Mouse (Mus musculus) forebrain, embryonic 10.5 days (tissue): Measurements from ENCODE around the gene Stxbp5l. TPM values are rescaled to one million over a fixed set of nuclear protein-coding genes. Genes with fewer than 3 reads are reported as not detected.
"Not testable (repeated sequence)": the region's sequence is repeated elsewhere in the genome, so short reads cannot be mapped to it uniquely, and the experiment has no call there.

Experiments
- DNase-seq: peaks from one replicate; pipeline ENCODE4 v3.0.0-alpha.2; 2017; ENCODE audit warnings: low spot score; ENCODE audit errors: extremely low spot score
- H3K27ac ChIP-seq: fragments of 300-500 bp; sonication (generic); 2 replicates; pipeline ENCODE4 v1.5.1; 2016; ENCODE audit warnings: mild to moderate bottlenecking
- H3K27me3 ChIP-seq: fragments of 300-500 bp; sonication (generic); 2 replicates; pipeline ENCODE4 v1.6.1; 2016; ENCODE audit warnings: mild to moderate bottlenecking; ENCODE audit not compliant: poor library complexity, severe bottlenecking
- H3K36me3 ChIP-seq: fragments of 300-500 bp; sonication (generic); replicated peaks from 2 replicates; pipeline ENCODE4 v1.6.1; 2016; ENCODE audit warnings: mild to moderate bottlenecking, moderate library complexity
- H3K4me1 ChIP-seq: fragments of 300-500 bp; sonication (generic); 2 replicates; pipeline ENCODE4 v1.6.1; 2016
- H3K4me3 ChIP-seq: fragments of 300-500 bp; sonication (generic); 2 replicates; pipeline ENCODE4 v1.5.1; 2016; ENCODE audit warnings: mild to moderate bottlenecking, moderate library complexity
- H3K9me3 ChIP-seq: fragments of 300-500 bp; sonication (generic); 2 replicates; pipeline ENCODE4 v1.6.1; 2016; ENCODE audit warnings: mild to moderate bottlenecking, moderate library complexity
- WGBS: fragments of 180-500 bp; shearing (Covaris S2); methylation state at CpG from one replicate; pipeline ENCODE4 v1.1.7; 2016; 5-methylcytosine and 5-hydroxymethylcytosine counted together
- polyA plus RNA-seq: library from polyadenylated mRNA; unstranded; fragments of >200 nt; fragmentation: Nextera tagmentation; extraction: Ambion mirVana; gene quantifications from 2 replicates; pipeline ENCODE4 v1.2.1, GENCODE M21; 2016

Gene Stxbp5l
- polyA plus RNA-seq, 1 experiment from 2014 or later = 1.3 TPM

- 91% methylated on average over 4 of the region's 4 CpGs for WGBS
- Histone ChIP-seq H3K27me3 (no peaks in the 10 kb centered on the region), H3K4me1 (peaks cover 7% of the 10 kb centered on the region), H3K36me3 (no peaks in the 10 kb centered on the region), H3K4me3 (no peak overlapping the region), H3K9me3 (no peaks in the 10 kb centered on the region), H3K27ac (no peak overlapping the region)
- no peak for DNase-seq
Observed at GRCm38 (mm10) chr16:37367426-37367825, 17.3 kb downstream of the Stxbp5l start.

- no peaks in the 10 kb centered on the region for H3K27me3 ChIP-seq
- WGBS = 87% methylated on average over 2 of the region's 2 CpGs
- H3K4me1 ChIP-seq = no peaks in the 10 kb centered on the region
- H3K36me3 ChIP-seq = no peaks in the 10 kb centered on the region
- no peaks in the 10 kb centered on the region for H3K9me3 ChIP-seq
- H3K4me3 ChIP-seq = no peak overlapping the region
- no peak for DNase-seq
- no peak overlapping the region for H3K27ac ChIP-seq
Observed at GRCm38 (mm10) chr16:37363958-37364357, 20.8 kb downstream of the Stxbp5l start.

GRCm38 (mm10) chr16:37355621-37356020, 29.1 kb downstream of the Stxbp5l start:
- Histone ChIP-seq H3K9me3 (no peaks in the 10 kb centered on the region; the same call in 1 of the 2 replicates), H3K4me3 (no peak overlapping the region), H3K4me1 (no peaks in the 10 kb centered on the region), H3K27ac (no peak overlapping the region), H3K27me3 (no peaks in the 10 kb centered on the region), H3K36me3 (no peaks in the 10 kb centered on the region)
- 92% methylated on average over 3 of the region's 3 CpGs for WGBS
- DNase-seq = no peak

GRCm38 (mm10) chr16:37347092-37347491, 37.7 kb downstream of the Stxbp5l start:
- no peak for DNase-seq
- 21% methylated on average over 3 of the region's 3 CpGs for WGBS
- no peaks in the 10 kb centered on the region for H3K36me3 ChIP-seq
- no peaks in the 10 kb centered on the region for H3K27me3 ChIP-seq
- no peak overlapping the region for H3K4me3 ChIP-seq
- no peaks in the 10 kb centered on the region for H3K4me1 ChIP-seq
- no peak overlapping the region for H3K27ac ChIP-seq
- H3K9me3 ChIP-seq = peaks cover 5% of the 10 kb centered on the region; the same call in 1 of the 2 replicates

GRCm38 (mm10) chr16:37344960-37345359, 39.8 kb downstream of the Stxbp5l start:
- H3K9me3 ChIP-seq = peaks cover 5% of the 10 kb centered on the region; the same call in 1 of the 2 replicates
- 79% methylated on average over 2 of the region's 2 CpGs for WGBS
- DNase-seq = no peak
- H3K36me3 ChIP-seq = no peaks in the 10 kb centered on the region
- H3K27ac ChIP-seq = no peak overlapping the region
- no peak overlapping the region for H3K4me3 ChIP-seq
- H3K4me1 ChIP-seq = no peaks in the 10 kb centered on the region
- H3K27me3 ChIP-seq = no peaks in the 10 kb centered on the region

- H3K4me3 ChIP-seq, H3K27me3 ChIP-seq, H3K4me1 ChIP-seq, H3K9me3 ChIP-seq, DNase-seq, H3K36me3 ChIP-seq, H3K27ac ChIP-seq: not testable (repeated sequence)
Observed at GRCm38 (mm10) chr16:37341446-37341845, 43.3 kb downstream of the Stxbp5l start.

- no peak for DNase-seq
- no peak overlapping the region for H3K4me3 ChIP-seq
- WGBS = 97% methylated on average over 1 of the region's 1 CpGs
- H3K27me3 ChIP-seq = no peaks in the 10 kb centered on the region
- peaks cover 5% of the 10 kb centered on the region; the same call in 1 of the 2 replicates for H3K9me3 ChIP-seq
- H3K36me3 ChIP-seq = no peaks in the 10 kb centered on the region
- H3K4me1 ChIP-seq = no peaks in the 10 kb centered on the region
- no peak overlapping the region for H3K27ac ChIP-seq
Observed at GRCm38 (mm10) chr16:37338177-37338576, 46.6 kb downstream of the Stxbp5l start.

- 91% methylated on average over 1 of the region's 1 CpGs for WGBS
- Histone ChIP-seq H3K4me1 (no peaks in the 10 kb centered on the region), H3K9me3 (no peaks in the 10 kb centered on the region; the same call in 1 of the 2 replicates), H3K4me3 (no peak overlapping the region), H3K27me3 (no peaks in the 10 kb centered on the region), H3K27ac (no peak overlapping the region), H3K36me3 (no peaks in the 10 kb centered on the region)
- no peak for DNase-seq
Observed at GRCm38 (mm10) chr16:37337529-37337928, 47.2 kb downstream of the Stxbp5l start.

GRCm38 (mm10) chr16:37304441-37304840, 80.3 kb downstream of the Stxbp5l start:
- no peaks in the 10 kb centered on the region for H3K27me3 ChIP-seq
- no peaks in the 10 kb centered on the region for H3K9me3 ChIP-seq
- no peaks in the 10 kb centered on the region for H3K36me3 ChIP-seq
- no peak overlapping the region for H3K27ac ChIP-seq
- DNase-seq = no peak
- H3K4me1 ChIP-seq = no peaks in the 10 kb centered on the region
- WGBS = 100% methylated on average over 1 of the region's 1 CpGs
- no peak overlapping the region for H3K4me3 ChIP-seq

- no peaks in the 10 kb centered on the region for H3K9me3 ChIP-seq
- H3K36me3 ChIP-seq = no peaks in the 10 kb centered on the region
- no peaks in the 10 kb centered on the region for H3K4me1 ChIP-seq
- WGBS = 62% methylated on average over 1 of the region's 1 CpGs
- DNase-seq = no peak
- no peak overlapping the region for H3K4me3 ChIP-seq
- no peaks in the 10 kb centered on the region for H3K27me3 ChIP-seq
- H3K27ac ChIP-seq = no peak overlapping the region
Observed at GRCm38 (mm10) chr16:37292593-37292992, 92.2 kb downstream of the Stxbp5l start.

- Histone ChIP-seq H3K27me3 (no peaks in the 10 kb centered on the region), H3K4me1 (no peaks in the 10 kb centered on the region), H3K4me3 (no peak overlapping the region), H3K27ac (no peak overlapping the region), H3K9me3 (no peaks in the 10 kb centered on the region), H3K36me3 (no peaks in the 10 kb centered on the region)
- DNase-seq = no peak
- WGBS = 84% methylated on average over 1 of the region's 1 CpGs
Observed at GRCm38 (mm10) chr16:37280206-37280605, 104.6 kb downstream of the Stxbp5l start.

- Histone ChIP-seq H3K4me3 (no peak overlapping the region), H3K36me3 (no peaks in the 10 kb centered on the region), H3K27ac (no peak overlapping the region), H3K9me3 (no peaks in the 10 kb centered on the region), H3K27me3 (no peaks in the 10 kb centered on the region), H3K4me1 (no peaks in the 10 kb centered on the region)
- DNase-seq = no peak
Observed at GRCm38 (mm10) chr16:37273681-37274080, 111.1 kb downstream of the Stxbp5l start.

- H3K27ac ChIP-seq = no peak overlapping the region
- H3K27me3 ChIP-seq = no peaks in the 10 kb centered on the region
- H3K4me3 ChIP-seq = no peak overlapping the region
- H3K9me3 ChIP-seq = no peaks in the 10 kb centered on the region
- H3K36me3 ChIP-seq = no peaks in the 10 kb centered on the region
- 73% methylated on average over 3 of the region's 3 CpGs for WGBS
- no peaks in the 10 kb centered on the region for H3K4me1 ChIP-seq
- no peak for DNase-seq
Observed at GRCm38 (mm10) chr16:37261678-37262077, 123.1 kb downstream of the Stxbp5l start.

- H3K4me1 ChIP-seq = no peaks in the 10 kb centered on the region
- H3K4me3 ChIP-seq = no peak overlapping the region
- H3K27ac ChIP-seq = no peak overlapping the region
- H3K36me3 ChIP-seq = no peaks in the 10 kb centered on the region
- no peaks in the 10 kb centered on the region for H3K27me3 ChIP-seq
- no peak for DNase-seq
- 91% methylated on average over 1 of the region's 1 CpGs for WGBS
- H3K9me3 ChIP-seq = no peaks in the 10 kb centered on the region
Observed at GRCm38 (mm10) chr16:37219151-37219550, 165.6 kb downstream of the Stxbp5l start.
